Mouse (Mus musculus) cortical plate, adult 2 months (tissue): ENCODE results near the gene Samd8.

Experiments
- CTCF ChIP-seq: fragments of 200-500 bp; IDR thresholded peaks from 2 replicates; pipeline ENCODE4 v1.5.1; 2011; ENCODE audit warnings: mild to moderate bottlenecking, control low read depth, low read length; ENCODE audit not compliant: insufficient read depth; ENCODE audit errors: extremely low read depth
- POLR2A ChIP-seq: fragments of 200-500 bp; IDR thresholded peaks from 2 replicates; pipeline ENCODE4 v1.6.1; 2011; ENCODE audit warnings: mild to moderate bottlenecking, low read length, control low read depth; ENCODE audit not compliant: insufficient read depth; ENCODE audit errors: extremely low read depth

- TF ChIP-seq CTCF (no peak), POLR2A (no peak)
Observed at GRCm38 (mm10) chr14:21822307-21822706, 72.0 kb downstream of the Samd8 start.
